Mouse (Mus musculus): Measurements from ENCODE around the gene Tia1. TPM values are rescaled to one million over a fixed set of nuclear protein-coding genes. Genes with fewer than 3 reads are reported as not detected.

Tia1 gene
- polyA plus RNA-seq (2014; fragmentation: Illumina TruSeq; extraction: RNeasy Lipid Tissue Mini Kit (QIAGEN cat#74804); ENCODE audit: insufficient read depth, low read depth, low replicate concordance), result 11.2 TPM

GRCm38 (mm10) chr6:86404100-86404861, at the start of gene Tia1:
TSS of gene Tia1 (plus strand) at chr6:86404219.

DNA sequence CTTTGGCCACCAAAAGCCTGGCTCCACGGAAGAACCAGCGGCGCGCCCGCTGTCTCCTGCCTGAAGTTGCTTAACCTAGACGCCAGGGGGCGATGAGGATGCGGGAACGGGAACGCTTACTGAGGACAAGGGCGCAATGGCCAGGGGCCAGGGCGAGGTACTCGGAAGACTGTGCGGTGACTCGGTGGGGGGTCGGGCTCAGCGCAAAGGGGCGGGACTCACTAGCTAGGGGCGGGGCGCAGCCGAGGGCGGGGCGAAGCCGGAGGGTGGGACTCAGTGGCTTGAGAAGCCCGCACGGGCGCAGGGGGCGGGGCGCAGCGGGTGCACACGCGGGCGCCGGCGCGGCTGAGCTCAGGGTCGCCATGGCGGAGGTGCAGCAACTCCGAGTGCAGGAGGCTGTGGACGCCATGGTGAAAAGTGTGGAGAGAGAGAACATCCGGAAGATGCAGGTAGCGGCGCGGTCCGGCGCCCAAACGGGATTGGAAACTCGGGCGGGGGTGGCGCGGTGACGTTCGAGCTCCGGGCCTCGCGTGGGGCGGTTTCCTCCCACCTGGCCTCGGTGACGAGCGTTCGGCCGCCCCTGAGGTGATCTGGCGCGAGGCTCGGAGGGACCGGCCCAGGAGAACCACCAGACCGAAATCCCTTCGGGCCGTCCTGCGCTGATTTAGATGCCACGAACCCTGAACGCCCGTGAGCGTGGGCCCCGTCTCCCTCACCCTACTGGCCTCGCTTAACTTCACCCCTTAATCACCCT, 38.5 kb upstream of the Tia1 start, which contains the start of gene Fam136a:
TSS of gene Fam136a (plus strand) at position 276 of the 754 bp plus-strand sequence.

DNA sequence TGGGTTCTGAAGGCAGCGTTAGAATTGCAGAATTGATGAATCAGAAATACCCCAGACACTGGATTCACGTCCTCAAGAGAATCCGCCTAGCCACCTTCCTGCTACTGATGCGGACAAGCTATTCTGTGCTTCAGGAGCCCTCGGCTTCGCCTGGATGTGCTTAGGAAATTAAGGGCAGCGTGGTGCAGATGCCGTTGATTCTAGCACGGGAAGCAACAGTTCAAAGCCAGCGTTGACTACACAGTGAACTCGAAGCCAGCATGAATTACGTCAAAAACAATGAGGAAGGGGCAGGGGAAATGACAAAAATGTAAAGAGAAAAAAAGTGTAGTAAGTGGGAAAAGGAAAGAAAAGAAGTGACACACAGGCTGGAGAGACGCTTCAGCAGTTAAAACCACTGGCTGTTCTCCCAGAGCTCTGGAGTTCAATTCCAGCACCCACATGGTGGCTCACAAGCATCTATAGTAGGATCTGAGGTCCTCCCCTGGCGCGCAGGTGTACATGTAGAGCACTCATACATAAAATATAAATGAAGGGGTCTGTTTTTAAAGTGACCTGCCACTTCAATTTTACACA, 33.2 kb upstream of the Tia1 start, which contains the start of gene Snrpg:
TSS of gene Snrpg (plus strand) at position 541 of the 576 bp plus-strand sequence.

GRCm38 (mm10) chr6:86396581-86397256, 7.3 kb upstream of the Tia1 start, which contains the start of gene Pcyox1:
TSS of gene Pcyox1 (minus strand) at chr6:86397154.

GRCm38 (mm10) chr6:86426358-86426757, 22.3 kb downstream of the Tia1 start, which contains the start of gene Gm44790:
TSS of gene Gm44790 (plus strand) at chr6:86426658.

GRCm38 (mm10) chr6:86438272-86439118, 34.5 kb downstream of the Tia1 start, which contains the start of gene C87436:
TSS of gene C87436 (plus strand) at chr6:86438374.

Other genes starting within 250 kb of the Tia1 start
- gene Tgfa, start 209.0 kb upstream of the Tia1 start, polyA plus RNA-seq (2014; fragmentation: Illumina TruSeq; extraction: RNeasy Lipid Tissue Mini Kit (QIAGEN cat#74804); ENCODE audit: insufficient read depth, low read depth, low replicate concordance), result 6.1 TPM
- 23.1 TPM for gene Fam136a, start 38.6 kb upstream of the Tia1 start, polyA plus RNA-seq (2014; fragmentation: Illumina TruSeq; extraction: RNeasy Lipid Tissue Mini Kit (QIAGEN cat#74804); ENCODE audit: insufficient read depth, low read depth, low replicate concordance)
- gene Snrpg, start 32.9 kb upstream of the Tia1 start, polyA plus RNA-seq (2014; fragmentation: Illumina TruSeq; extraction: RNeasy Lipid Tissue Mini Kit (QIAGEN cat#74804); ENCODE audit: insufficient read depth, low read depth, low replicate concordance), result 159 TPM
- 23.8 TPM for gene Pcyox1, start 7.1 kb upstream of the Tia1 start, polyA plus RNA-seq (2014; fragmentation: Illumina TruSeq; extraction: RNeasy Lipid Tissue Mini Kit (QIAGEN cat#74804); ENCODE audit: insufficient read depth, low read depth, low replicate concordance)
- not detected for gene Gm44790, start 22.4 kb downstream of the Tia1 start, polyA plus RNA-seq (2014; fragmentation: Illumina TruSeq; extraction: RNeasy Lipid Tissue Mini Kit (QIAGEN cat#74804); ENCODE audit: insufficient read depth, low read depth, low replicate concordance)
- gene C87436, start 34.2 kb downstream of the Tia1 start, polyA plus RNA-seq (2014; fragmentation: Illumina TruSeq; extraction: RNeasy Lipid Tissue Mini Kit (QIAGEN cat#74804); ENCODE audit: insufficient read depth, low read depth, low replicate concordance), result 12.6 TPM
- 123 TPM for gene Pcbp1, start 122.1 kb downstream of the Tia1 start, polyA plus RNA-seq (2014; fragmentation: Illumina TruSeq; extraction: RNeasy Lipid Tissue Mini Kit (QIAGEN cat#74804); ENCODE audit: insufficient read depth, low read depth, low replicate concordance)
- gene Asprv1, start 223.9 kb downstream of the Tia1 start, polyA plus RNA-seq (2014; fragmentation: Illumina TruSeq; extraction: RNeasy Lipid Tissue Mini Kit (QIAGEN cat#74804); ENCODE audit: insufficient read depth, low read depth, low replicate concordance), result 1.9 TPM